Mouse (Mus musculus): Measurements from ENCODE around the gene Acsl1. TPM values are rescaled to one million over a fixed set of nuclear protein-coding genes. Genes with fewer than 3 reads are reported as not detected.
"Not testable (repeated sequence)": the region's sequence is repeated elsewhere in the genome, so short reads cannot be mapped to it uniquely, and the experiment has no call there.

The Acsl1 gene
- total RNA-seq, 1 experiment from 2014 or later, result 295 TPM

- peak; percentile 60 for DNase-seq
Observed at GRCm38 (mm10) chr8:46559428-46559827, 88.6 kb downstream of the Acsl1 start.

GRCm38 (mm10) chr8:46562333-46562732 lies 91.5 kb downstream of the Acsl1 start:
- DNase-seq, result peak; percentile 44

GRCm38 (mm10) chr8:46566914-46567529 lies 96.2 kb downstream of the Acsl1 start:
- no peak for DNase-seq

DNA sequence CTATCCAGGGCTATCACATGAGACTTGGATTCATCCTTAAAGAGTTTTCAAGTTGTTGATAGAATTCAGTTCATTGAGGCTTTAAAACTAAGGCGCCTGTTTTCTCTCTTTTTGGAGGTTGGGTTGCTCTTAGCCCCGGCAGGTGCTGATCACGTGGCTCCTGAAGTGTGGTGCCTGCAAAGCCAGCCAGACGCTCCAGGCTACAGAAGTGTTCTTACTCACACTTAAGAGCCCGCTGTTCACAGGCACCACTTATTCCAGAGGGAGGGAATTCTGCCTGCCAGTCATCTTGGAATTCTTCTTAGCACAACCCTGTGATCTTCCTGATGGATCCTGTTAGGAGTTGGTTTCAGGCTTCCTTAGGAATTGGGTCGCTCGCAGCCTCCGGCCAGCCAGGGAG lies 97.1 kb downstream of the Acsl1 start:
- no peak for DNase-seq

DNA sequence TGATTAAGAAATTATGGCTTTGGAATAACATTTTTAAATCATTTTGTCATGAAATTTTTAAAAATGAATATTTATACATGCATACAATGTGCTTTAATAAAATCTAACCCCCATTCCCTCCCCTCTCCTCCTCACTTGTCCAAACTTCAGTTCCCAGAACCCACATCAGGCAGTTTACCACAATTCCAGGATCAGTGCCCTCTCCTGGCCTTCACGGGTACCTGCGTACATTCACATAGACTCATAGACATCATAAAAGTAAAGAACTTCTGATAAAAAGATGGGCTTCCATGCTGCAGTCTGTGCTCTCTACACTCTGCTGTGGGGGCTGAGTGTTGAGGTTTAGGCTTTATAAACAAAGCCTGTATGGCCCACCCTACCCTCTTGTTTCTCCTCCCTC lies 98.1 kb downstream of the Acsl1 start:
- no peak for DNase-seq

GRCm38 (mm10) chr8:46569659-46570441 lies 99.0 kb downstream of the Acsl1 start:
- DNase-seq, result no peak

- no peak for DNase-seq
Observed at GRCm38 (mm10) chr8:46570673-46571072, 99.8 kb downstream of the Acsl1 start.

- DNase-seq, result no peak
Observed at GRCm38 (mm10) chr8:46573446-46573845, 102.6 kb downstream of the Acsl1 start.

DNA sequence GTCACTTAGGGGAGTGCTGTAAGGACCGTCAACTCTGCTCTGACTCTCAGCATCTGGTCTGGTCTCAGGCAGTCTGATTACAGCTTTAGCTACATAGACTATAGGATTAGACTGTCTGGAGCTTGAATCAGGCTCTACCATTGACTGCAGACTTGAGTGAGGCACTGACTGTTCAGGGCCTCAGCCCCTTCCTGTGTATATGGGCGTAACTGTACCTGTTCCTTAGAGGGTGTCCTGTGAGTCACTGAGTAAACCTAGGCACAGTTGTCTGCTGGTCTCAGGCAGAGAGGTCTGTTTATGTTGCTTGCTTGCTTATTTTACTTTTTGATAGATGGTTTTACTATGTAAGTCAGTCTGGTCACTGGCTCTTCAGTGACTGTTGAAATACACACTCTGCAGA lies 103.1 kb downstream of the Acsl1 start:
- DNase-seq, result no peak

GRCm38 (mm10) chr8:46578794-46579193 lies 108.0 kb downstream of the Acsl1 start:
- DNase-seq, result no peak

DNA sequence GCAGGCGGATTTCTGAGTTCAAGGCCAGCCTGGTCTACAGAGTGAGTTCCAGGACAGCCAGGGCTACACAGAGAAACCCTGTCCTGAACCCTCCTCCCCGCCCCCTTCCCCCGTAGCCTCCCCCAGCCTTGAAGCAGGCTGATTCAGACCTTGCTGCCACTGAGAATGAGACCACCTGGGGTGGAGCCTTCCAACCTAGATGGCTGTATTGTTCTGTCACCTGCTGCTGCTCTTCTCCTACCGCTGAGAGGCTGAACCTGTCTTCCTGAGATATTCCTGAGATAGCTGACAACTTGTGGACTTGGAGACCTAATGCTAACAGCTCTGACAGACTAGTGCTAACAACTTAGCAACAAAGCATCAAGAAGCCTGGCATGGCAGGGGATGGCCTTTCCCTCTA lies 113.5 kb downstream of the Acsl1 start:
- not testable (repeated sequence) for DNase-seq

GRCm38 (mm10) chr8:46585576-46585975 lies 114.7 kb downstream of the Acsl1 start:
- DNase-seq, result no peak

Other genes with a start within 250 kb of the Acsl1 start
- not detected in 2 replicates for gene Helt, start 176.4 kb upstream of the Acsl1 start, total RNA-seq (2021)
- 1.2 and 4.2 TPM in 2 replicates for gene Cenpu, start 81.0 kb downstream of the Acsl1 start, total RNA-seq (2021)
- 12.4 and 18.9 TPM in 2 replicates for gene Primpol, start 146.2 kb downstream of the Acsl1 start, total RNA-seq (2021)
- 22.6 and 28.9 TPM in 2 replicates for gene Casp3, start 146.3 kb downstream of the Acsl1 start, total RNA-seq (2021)